Mouse (Mus musculus): ENCODE results near the gene Ankrd34a.

DNA sequence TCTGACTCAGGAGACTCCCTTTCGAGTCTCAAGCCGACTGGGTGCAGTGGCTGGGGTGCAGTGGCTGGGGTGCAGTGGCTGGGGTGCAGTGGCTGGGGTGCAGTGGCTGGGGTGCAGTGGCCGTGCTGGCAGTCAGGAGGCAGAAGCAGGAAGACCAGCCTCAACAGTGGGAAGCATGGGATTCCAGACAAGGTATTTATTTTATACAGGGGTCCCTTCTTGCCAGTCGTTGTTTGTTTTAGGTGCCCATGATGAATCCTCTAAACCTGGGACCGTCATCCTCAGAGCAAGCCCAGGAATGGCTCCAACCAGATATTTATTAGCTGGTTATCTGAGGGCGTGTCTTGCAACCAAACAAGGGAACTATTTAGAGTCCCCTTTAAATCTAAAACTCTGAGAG lies 42.8 kb upstream of the Ankrd34a start:
- TF ChIP-seq CTCF (IDR thresholded peaks at IDR 0.05; ENCODE audit: control insufficient read depth, insufficient read depth, insufficient replicate concordance, low read depth, low read length) (no peak), POLR2A (IDR thresholded peaks at IDR 0.05; ENCODE audit: control insufficient read depth, low read depth, low read length) (no peak)
